Mouse (Mus musculus) MN1 (cell line): ENCODE measurements around the gene Fbxo42.

Source experiments
- DNase-seq: peaks from one replicate; pipeline ENCODE4 v3.0.0-alpha.2; 2016; ENCODE audit warnings: low spot score

Fbxo42 gene

DNA sequence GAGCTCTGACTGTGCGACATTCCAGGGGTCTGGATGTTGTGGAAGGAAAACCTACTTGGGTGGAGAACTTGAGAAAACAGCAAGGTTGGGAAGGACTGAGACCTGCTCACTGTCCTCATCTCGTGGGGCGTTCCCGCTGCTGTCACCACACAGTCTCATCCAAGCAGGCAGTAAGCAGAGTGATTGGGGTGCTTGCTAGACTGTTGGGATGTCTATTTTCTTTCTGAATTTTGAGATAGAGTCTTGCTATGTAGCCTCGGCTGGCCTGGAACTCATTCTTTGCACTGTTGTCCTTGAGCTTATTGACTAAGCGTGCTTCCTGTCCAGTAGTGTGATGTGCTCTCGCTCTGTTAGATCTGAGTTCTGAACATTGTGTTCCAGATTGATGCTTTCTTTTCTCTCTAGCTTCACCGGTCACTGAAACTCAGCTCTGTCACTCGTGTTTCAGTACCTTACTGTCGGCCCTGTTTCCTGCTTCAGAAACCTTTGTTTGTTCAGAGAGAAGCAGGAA, 28.7 kb downstream of the Fbxo42 start:
- no peak for DNase-seq

- peak; percentile 63 for DNase-seq
These were observed 30.8 kb downstream of the Fbxo42 start for GRCm38 (mm10) chr4:141178500-141178899.

DNA sequence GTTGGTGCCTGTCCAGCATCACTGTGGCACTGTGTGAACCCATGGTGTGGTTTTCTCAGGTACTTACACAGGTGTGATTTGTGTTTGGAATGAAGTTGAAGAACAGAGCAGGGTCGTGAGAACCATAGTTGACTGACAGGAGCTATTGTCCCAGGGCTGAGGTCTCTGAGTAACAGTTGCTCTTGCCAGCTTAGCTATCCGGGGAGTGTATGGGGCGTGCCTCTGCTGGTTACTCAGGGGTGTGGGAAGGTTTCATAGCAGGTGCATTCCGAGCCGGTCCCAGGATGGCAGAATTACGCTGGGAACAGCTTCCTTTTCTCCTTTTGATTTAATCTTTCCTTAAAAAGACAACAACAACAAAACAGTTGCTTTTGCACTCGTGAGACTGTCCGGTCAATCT, 33.1 kb downstream of the Fbxo42 start:
- no peak for DNase-seq

- no peak for DNase-seq
These were observed 34.3 kb downstream of the Fbxo42 start for GRCm38 (mm10) chr4:141181981-141182380.

- no peak for DNase-seq
These were observed 36.2 kb downstream of the Fbxo42 start for GRCm38 (mm10) chr4:141183932-141184331.

GRCm38 (mm10) chr4:141184426-141184825, 36.7 kb downstream of the Fbxo42 start:
- DNase-seq, result no peak

- DNase-seq, result no peak
These were observed 39.5 kb downstream of the Fbxo42 start for GRCm38 (mm10) chr4:141186923-141187836.

DNA sequence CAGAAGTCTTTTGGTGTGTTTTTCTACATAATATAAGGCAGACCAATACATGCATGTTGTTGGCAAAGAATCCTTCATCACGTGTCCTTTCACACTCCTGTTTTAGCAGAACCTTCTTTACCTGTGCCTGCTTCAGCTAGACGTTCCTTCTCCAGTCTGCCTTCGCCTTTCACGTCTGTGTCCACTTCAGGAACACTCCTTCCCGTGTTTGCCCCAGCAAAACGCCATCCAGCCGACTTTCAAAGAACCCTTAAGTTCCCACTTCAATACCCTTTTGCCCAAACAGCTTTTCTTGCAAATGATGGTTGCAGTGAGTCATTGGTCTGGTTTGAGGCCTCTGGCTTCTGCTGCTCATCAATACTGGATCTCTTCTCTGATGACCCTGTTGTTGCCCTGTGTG, 43.6 kb downstream of the Fbxo42 start:
- no peak for DNase-seq

DNA sequence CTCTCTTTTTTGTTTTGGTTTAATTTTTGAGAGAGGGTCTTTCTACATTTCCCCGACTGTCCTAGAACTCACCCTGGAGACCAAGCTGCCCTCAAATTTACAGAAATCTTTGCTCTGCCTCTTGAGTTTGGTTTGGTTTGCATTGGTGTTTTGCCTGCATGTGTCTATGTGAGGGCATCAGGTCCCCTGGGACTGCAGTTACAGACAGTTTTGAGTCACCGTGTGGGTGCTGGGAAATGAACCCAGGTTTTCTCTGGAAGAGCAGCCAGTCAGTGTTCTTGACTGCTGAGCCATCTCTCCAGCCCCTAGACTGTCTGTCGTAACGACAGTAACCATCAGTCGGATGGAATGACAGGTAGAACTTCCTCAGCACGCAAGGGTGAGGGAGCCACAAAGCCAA, 46.8 kb downstream of the Fbxo42 start:
- DNase-seq, result no peak

DNA sequence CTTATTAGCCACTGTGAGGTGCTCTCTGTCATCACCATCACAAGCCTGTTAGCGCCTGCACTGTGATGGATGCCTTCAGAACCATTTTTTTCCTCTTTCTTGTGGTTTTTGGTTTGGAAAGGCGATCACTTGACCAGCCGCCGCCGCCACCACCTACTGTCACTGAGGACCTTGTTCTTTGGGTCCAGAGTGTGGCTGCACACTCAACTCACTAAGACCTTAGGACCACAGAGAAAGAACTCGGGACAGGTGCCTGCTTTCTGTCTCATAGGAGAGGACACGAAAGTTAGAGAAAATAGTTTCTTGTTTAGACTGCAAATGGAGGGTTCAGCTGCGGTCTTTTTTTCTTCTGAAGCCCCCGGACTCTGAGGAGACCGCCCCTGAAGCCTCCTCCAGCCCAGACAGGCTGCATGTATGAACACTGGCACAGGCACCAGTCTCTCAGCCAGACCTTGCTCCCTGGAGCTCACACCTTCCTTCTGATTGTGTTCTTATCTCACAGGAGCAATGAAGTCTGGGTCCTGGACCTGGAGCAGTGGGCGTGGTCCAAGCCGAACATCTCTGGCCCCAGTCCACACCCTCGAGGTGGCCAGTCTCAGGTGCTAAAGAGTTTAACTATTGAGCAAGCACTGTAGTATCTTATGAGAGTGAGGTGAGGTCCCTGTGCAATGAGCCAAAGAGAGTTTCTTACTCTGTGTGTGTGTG, 49.4 kb downstream of the Fbxo42 start:
- no peak for DNase-seq

GRCm38 (mm10) chr4:141197686-141198035, 49.9 kb downstream of the Fbxo42 start:
- DNase-seq, result no peak

GRCm38 (mm10) chr4:141200906-141201305, 53.2 kb downstream of the Fbxo42 start:
- DNase-seq, result no peak

DNA sequence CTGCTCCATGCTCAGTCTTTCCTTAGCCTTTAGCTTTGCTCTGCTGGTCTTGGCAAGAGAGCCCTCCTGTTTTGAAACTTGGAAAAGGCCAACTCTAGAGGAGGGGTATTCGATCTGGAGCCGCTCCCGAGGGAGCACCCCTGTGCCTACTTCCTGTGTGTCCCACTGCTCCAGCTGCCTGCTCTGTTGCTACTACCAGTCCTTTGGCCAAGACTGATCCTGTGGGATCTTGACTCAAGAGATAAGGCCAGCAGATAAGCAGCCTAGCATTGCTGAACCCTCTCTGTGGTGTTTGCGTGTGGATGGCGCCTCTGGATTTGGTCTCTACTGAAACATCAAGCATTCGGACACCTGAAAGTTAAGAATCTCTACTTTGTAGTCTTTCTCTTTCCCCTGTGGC, 54.5 kb downstream of the Fbxo42 start:
- no peak for DNase-seq

- peak; percentile 45 for DNase-seq
These were observed 56.9 kb downstream of the Fbxo42 start for GRCm38 (mm10) chr4:141204580-141205061.

- DNase-seq, result no peak
These were observed 59.4 kb downstream of the Fbxo42 start for GRCm38 (mm10) chr4:141207081-141207480.

- no peak for DNase-seq
These were observed 63.0 kb downstream of the Fbxo42 start for GRCm38 (mm10) chr4:141210524-141211219.

DNA sequence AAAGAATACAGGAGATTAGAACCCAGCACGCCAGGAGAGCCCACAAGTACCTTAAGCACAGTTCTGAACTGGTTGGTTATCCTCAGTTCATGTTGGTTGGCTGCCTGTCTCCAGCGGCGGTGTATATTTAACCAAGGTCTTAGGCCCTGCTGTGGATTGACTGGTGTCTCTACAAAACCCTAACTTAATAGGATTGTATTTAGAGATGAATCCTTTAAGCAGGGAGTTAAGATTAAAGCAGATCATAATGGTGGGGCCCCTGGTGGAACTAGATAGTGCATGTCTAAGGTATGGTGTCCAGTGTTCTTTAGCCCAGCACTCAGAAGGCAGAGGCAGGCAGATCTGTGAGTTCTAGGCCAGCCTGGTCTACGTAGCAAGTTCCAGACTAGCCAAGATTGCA, 63.9 kb downstream of the Fbxo42 start:
- no peak for DNase-seq

DNA sequence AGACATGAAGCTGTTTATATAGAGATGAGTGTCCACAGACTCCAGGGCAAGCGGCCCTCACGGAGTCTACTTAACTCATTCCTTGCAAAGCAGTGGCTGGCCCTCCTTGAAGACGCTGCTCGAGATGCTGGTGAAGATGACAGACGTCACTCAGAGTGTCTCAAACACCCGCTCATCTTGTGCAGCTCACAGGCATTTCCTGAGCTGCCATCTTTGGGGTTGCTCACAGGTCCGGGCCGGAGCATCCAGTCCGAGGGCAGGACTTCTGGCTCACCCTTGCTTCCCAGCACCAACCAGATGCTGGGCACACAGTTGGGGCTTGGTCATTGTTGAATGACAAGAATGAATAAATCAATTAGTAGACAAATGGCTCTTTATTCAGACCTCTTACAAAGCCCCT, 65.2 kb downstream of the Fbxo42 start:
- DNase-seq, result no peak

DNA sequence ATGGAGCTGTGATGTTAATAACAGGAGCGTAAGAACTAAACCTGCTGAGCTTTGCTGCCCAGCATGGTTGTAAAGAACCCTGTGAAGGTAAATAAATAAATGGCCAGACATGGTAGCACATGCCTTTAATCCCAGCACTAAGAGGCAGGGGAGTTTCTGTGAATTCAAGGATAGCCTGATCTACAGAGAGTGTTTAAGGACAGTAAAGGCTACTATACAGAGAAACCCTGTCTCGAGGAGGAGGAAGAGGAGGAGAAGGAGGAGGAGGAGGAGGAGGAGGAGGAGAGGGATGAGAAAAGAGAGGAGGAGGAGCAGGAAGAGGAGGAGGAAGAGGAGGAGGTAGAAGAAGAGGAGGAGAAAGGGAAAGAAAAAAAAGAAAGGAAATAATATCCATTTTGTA, 65.6 kb downstream of the Fbxo42 start:
- DNase-seq, result no peak

DNA sequence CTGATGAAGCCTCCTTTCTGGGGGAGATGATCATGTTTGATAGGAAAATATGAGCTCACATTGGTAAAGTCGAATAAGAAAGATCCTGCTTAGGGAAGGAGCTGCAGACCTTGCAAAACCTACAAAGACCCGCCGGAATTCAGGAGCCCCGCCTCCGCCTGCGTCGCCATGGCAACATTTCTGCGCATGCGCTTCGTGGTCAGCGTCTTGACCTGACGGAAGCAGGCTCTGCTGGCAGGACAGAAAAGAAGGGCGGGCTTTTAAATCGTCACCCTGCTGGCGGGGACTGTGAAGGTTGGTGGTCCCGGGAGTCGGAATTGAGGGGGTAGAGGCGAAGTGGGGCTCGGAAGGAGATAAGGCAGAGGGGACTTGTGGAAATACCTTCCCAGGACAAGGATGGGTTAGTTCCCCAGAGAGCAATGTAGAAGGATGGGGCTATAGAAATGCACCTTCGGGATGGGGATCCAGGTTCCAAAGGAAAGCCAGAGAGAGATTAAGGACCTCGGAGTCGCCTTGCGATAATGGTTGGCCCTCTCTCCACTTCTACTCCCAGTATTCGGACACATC, 66.1 kb downstream of the Fbxo42 start, which contains the start of gene Rsg1:
Gene Rsg1 (plus strand): TSS at position 187 of the 567 bp plus-strand sequence.
- DNase-seq, result peak; percentile 96

- peak; percentile 79 for DNase-seq
These were observed 66.7 kb downstream of the Fbxo42 start for GRCm38 (mm10) chr4:141214337-141214851.
